Mouse (Mus musculus): ENCODE results near the gene Rab11fip4.

- TF ChIP-seq GATA1 (IDR thresholded peaks at IDR 0.05; ENCODE audit: low read length) (no peak), TAL1 (IDR thresholded peaks at IDR 0.05; ENCODE audit: low read length) (no peak)
Observed at GRCm38 (mm10) chr11:79629752-79630374, 38.9 kb downstream of the Rab11fip4 start.
